In the genomic region with DNA sequence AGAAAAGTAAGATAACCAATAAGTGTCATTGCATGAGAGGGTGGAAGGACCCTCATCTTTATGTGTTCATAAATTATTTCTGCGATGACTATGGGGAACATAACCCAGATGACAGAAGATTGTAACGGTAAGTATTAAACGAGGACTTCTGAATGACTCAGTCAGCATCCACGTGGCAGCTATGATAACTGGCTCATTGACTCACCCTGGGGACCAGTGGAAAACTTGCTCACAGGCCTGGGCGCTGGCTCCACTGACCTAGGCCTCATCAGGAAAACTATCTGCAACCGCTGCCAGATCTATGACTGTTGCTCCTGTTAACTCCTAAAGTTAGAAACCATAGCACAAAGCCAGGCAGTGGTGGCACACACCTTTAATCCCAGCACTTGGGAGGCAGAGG, we compare ENCODE assay signal across 38 mouse cellular contexts. TPM values are rescaled to one million over a fixed set of nuclear protein-coding genes. Genes with fewer than 3 reads are reported as not detected.
"Had no signal": no experiment of that assay in that cellular context is flagged by ENCODE, and none has a peak within 500 bp of the region (broad histone marks: within the 10 kb centered on the region; RNA-seq: fewer than 3 reads in every experiment).

No protein-coding gene starts in this region.

- DNase-seq: gastrocnemius, adult 2 months; gastrocnemius, postnatal 10 days; gastrocnemius, postnatal 25 days; heart, adult 2 months; heart, postnatal 10 days; heart, postnatal 4 days; kidney, adult 18-20 months; kidney, adult 8-10 months; kidney, postnatal 10 days; kidney, postnatal 25 days; kidney, postnatal 4 days; left cerebral cortex, postnatal 4 days had no signal

- ATAC-seq: hindbrain, embryonic 16.5 days; inflammation-experienced regulatory T-cells, adult 6 months; intestine, embryonic 15.5 days; intestine, postnatal 0 days; liver, embryonic 12.5 days had no signal

- H3K4me2 ChIP-seq: heart, embryonic 11.5 days; hindbrain, embryonic 12.5 days; hindbrain, embryonic 14.5 days; intestine, embryonic 15.5 days; limb, embryonic 13.5 days; limb, embryonic 15.5 days; liver, embryonic 12.5 days had no signal

- H3K4me3 ChIP-seq: gastrocnemius, adult 2 months; heart, adult 2 months; hindbrain, embryonic 10.5 days; hindbrain, embryonic 12.5 days; intestine, embryonic 15.5 days; layer of hippocampus, adult 2 months; left cerebral cortex, adult 2 months; limb, embryonic 13.5 days; limb, embryonic 15.5 days; liver, embryonic 12.5 days had no signal

- H3K9me3 ChIP-seq: hindbrain, embryonic 12.5 days; intestine, embryonic 15.5 days; limb, embryonic 13.5 days; limb, embryonic 15.5 days; liver, embryonic 12.5 days had no signal

- H3K27me3 ChIP-seq: hindbrain, embryonic 12.5 days; intestine, embryonic 15.5 days; limb, embryonic 13.5 days; limb, embryonic 15.5 days; liver, embryonic 12.5 days had no signal

- H3K36me3 ChIP-seq: hindbrain, embryonic 10.5 days; hindbrain, embryonic 12.5 days; intestine, embryonic 15.5 days; limb, embryonic 13.5 days; limb, embryonic 15.5 days; liver, embryonic 12.5 days had no signal

- H3K4me1 ChIP-seq: hindbrain, embryonic 10.5 days; hindbrain, embryonic 12.5 days; intestine, embryonic 15.5 days; limb, embryonic 13.5 days; limb, embryonic 15.5 days; liver, embryonic 12.5 days had no signal

- H3K9ac ChIP-seq: hindbrain, embryonic 12.5 days; hindbrain, embryonic 14.5 days; intestine, embryonic 15.5 days; limb, embryonic 13.5 days; limb, embryonic 15.5 days; liver, embryonic 12.5 days; liver, embryonic 14.5 days had no signal

- H3K27ac ChIP-seq: gastrocnemius, adult 2 months; heart, adult 2 months; hindbrain, embryonic 10.5 days; hindbrain, embryonic 12.5 days; hindbrain, embryonic 14.5 days; intestine, embryonic 15.5 days; layer of hippocampus, adult 2 months; left cerebral cortex, adult 2 months; limb, embryonic 13.5 days; limb, embryonic 15.5 days; liver, embryonic 12.5 days; liver, embryonic 14.5 days had no signal

RNA-seq across cellular contexts. Expression of gene Serpine3, which starts 15.1 kb away (rescaled TPM):
- total RNA-seq: gastrocnemius, adult 2 months; gastrocnemius, postnatal 10 days; gastrocnemius, postnatal 25 days; gastrocnemius, postnatal 4 days; granulocyte monocyte progenitor cell, adult 5-6 weeks; heart, adult 2 months; heart, postnatal 10 days; heart, postnatal 25 days; heart, postnatal 4 days; layer of hippocampus, adult 2 months; layer of hippocampus, postnatal 10 days; layer of hippocampus, postnatal 25 days; left cerebral cortex, adult 2 months; left cerebral cortex, postnatal 25 days had no signal
- polyA plus RNA-seq: heart, adult 2 months; heart, embryonic 14.5 days; heart, embryonic 16.5 days; hindbrain, embryonic 10.5 days; hindbrain, embryonic 12.5 days; hindbrain, embryonic 16.5 days; inflammation-experienced regulatory T-cells, adult 6 months; intestine, embryonic 15.5 days; intestine, postnatal 0 days; kidney, embryonic 14.5 days; kidney, embryonic 16.5 days; limb, embryonic 11.5 days; limb, embryonic 13.5 days; limb, embryonic 15.5 days; liver, adult 2 months; liver, embryonic 12.5 days; liver, embryonic 14.5 days had no signal
